Mouse (Mus musculus): Measurements from ENCODE around the gene Stk32b.

The Stk32b gene

GRCm38 (mm10) chr5:37716505-37717372, at the start of gene Stk32b:
Gene Stk32b (minus strand): TSS chr5:37717171.
- no peak for DNase-seq (ENCODE audit: low read depth, low spot score)

GRCm38 (mm10) chr5:37765851-37766250, 48.9 kb upstream of the Stk32b start:
- no peak for DNase-seq (ENCODE audit: low read depth, low spot score)

- no peak for DNase-seq (ENCODE audit: low read depth, low spot score)
Observed at GRCm38 (mm10) chr5:37762046-37762445, 45.1 kb upstream of the Stk32b start.

- no peak for DNase-seq (ENCODE audit: low read depth, low spot score)
Observed at GRCm38 (mm10) chr5:37753366-37753765, 36.4 kb upstream of the Stk32b start.

- DNase-seq (ENCODE audit: low read depth, low spot score): peak; percentile 28
Observed at GRCm38 (mm10) chr5:37752027-37752967, 35.3 kb upstream of the Stk32b start.

- DNase-seq (ENCODE audit: low read depth, low spot score): no peak
Observed at GRCm38 (mm10) chr5:37743889-37744707, 27.1 kb upstream of the Stk32b start.

GRCm38 (mm10) chr5:37736213-37736612, 19.2 kb upstream of the Stk32b start:
- no peak for DNase-seq (ENCODE audit: low read depth, low spot score)

GRCm38 (mm10) chr5:37735224-37735623, 18.3 kb upstream of the Stk32b start, which contains the start of gene Cytl1:
Gene Cytl1 (plus strand): TSS chr5:37735519.
- no peak for DNase-seq (ENCODE audit: low read depth, low spot score)

- no peak for DNase-seq (ENCODE audit: low read depth, low spot score)
Observed at GRCm38 (mm10) chr5:37730781-37731180, 13.8 kb upstream of the Stk32b start.

GRCm38 (mm10) chr5:37725220-37725886, 8.4 kb upstream of the Stk32b start:
- DNase-seq (ENCODE audit: low read depth, low spot score): no peak

- no peak for DNase-seq (ENCODE audit: low read depth, low spot score)
Observed at GRCm38 (mm10) chr5:37720670-37721069, 3.7 kb upstream of the Stk32b start.

GRCm38 (mm10) chr5:37717384-37717963, 503 bp upstream of the Stk32b start:
- DNase-seq (ENCODE audit: low read depth, low spot score): peak; percentile 6

GRCm38 (mm10) chr5:37709257-37709904, 7.6 kb downstream of the Stk32b start:
- DNase-seq (ENCODE audit: low read depth, low spot score): no peak

- no peak for DNase-seq (ENCODE audit: low read depth, low spot score)
Observed at GRCm38 (mm10) chr5:37708124-37708523, 8.8 kb downstream of the Stk32b start.

- DNase-seq (ENCODE audit: low read depth, low spot score): no peak
Observed at GRCm38 (mm10) chr5:37704962-37705361, 12.0 kb downstream of the Stk32b start.

- DNase-seq (ENCODE audit: low read depth, low spot score): no peak
Observed at GRCm38 (mm10) chr5:37699757-37700156, 17.2 kb downstream of the Stk32b start.

GRCm38 (mm10) chr5:37697286-37697685, 19.7 kb downstream of the Stk32b start:
- no peak for DNase-seq (ENCODE audit: low read depth, low spot score)

GRCm38 (mm10) chr5:37695773-37696172, 21.2 kb downstream of the Stk32b start:
- DNase-seq (ENCODE audit: low read depth, low spot score): no peak

GRCm38 (mm10) chr5:37692759-37693158, 24.2 kb downstream of the Stk32b start:
- no peak for DNase-seq (ENCODE audit: low read depth, low spot score)

GRCm38 (mm10) chr5:37670781-37671180, 46.2 kb downstream of the Stk32b start:
- no peak for DNase-seq (ENCODE audit: low read depth, low spot score)

Data from retina, adult 2 months (tissue).